Mouse (Mus musculus) heart, postnatal 36 days (tissue): ENCODE data around the gene Arhgef28. TPM values are rescaled to one million over a fixed set of nuclear protein-coding genes. Genes with fewer than 3 reads are reported as not detected.
"Not testable (repeated sequence)": the region's sequence is repeated elsewhere in the genome, so short reads cannot be mapped to it uniquely, and the experiment has no call there.

Source experiments
- DNase-seq, 2 experiments: peaks; one replicate each; pipeline ENCODE4 v3.0.0; 2021 to 2022
- intact Hi-C: fragments of 180-260 bp; cut with DNase I; formaldehyde crosslinking; loops from one replicate; pipeline ENCODE4 v1.15.1; 2025
- total RNA-seq, 2 experiments: library from RNA; stranded (reverse); gene quantifications; 2 replicates each; pipeline ENCODE4 v1.2.3; 2021

Arhgef28 gene
- total RNA-seq, 2 experiments from 2014 or later, result 4.5 to 4.9 TPM

- DNase-seq, result no peak
- intact Hi-C loops, result no loop called here
These were observed 113.8 kb downstream of the Arhgef28 start for GRCm38 (mm10) chr13:98092354-98093002.

GRCm38 (mm10) chr13:98079640-98080039, 126.6 kb downstream of the Arhgef28 start:
- intact Hi-C loops, result no loop called here
- no peak for DNase-seq

- no peak for DNase-seq
- intact Hi-C loops, result no loop called here
These were observed 128.0 kb downstream of the Arhgef28 start for GRCm38 (mm10) chr13:98078251-98078650.

GRCm38 (mm10) chr13:98077216-98077615, 129.0 kb downstream of the Arhgef28 start:
- DNase-seq, result no peak
- intact Hi-C loops, result no loop called here

GRCm38 (mm10) chr13:98074871-98075270, 131.4 kb downstream of the Arhgef28 start:
- intact Hi-C loops, result no loop called here
- DNase-seq, result peak; percentile 13 to 38

- intact Hi-C loops, result no loop called here
- no peak for DNase-seq
These were observed 133.0 kb downstream of the Arhgef28 start for GRCm38 (mm10) chr13:98073190-98073589.

- intact Hi-C loops, result no loop called here
- no peak for DNase-seq
These were observed 135.8 kb downstream of the Arhgef28 start for GRCm38 (mm10) chr13:98070458-98070857.

- intact Hi-C loops, result no loop called here
- no peak for DNase-seq
These were observed 136.6 kb downstream of the Arhgef28 start for GRCm38 (mm10) chr13:98069646-98070045.

- intact Hi-C loops, result no loop called here
- no peak for DNase-seq
These were observed 143.4 kb downstream of the Arhgef28 start for GRCm38 (mm10) chr13:98062843-98063242.

GRCm38 (mm10) chr13:98060121-98060520, 146.1 kb downstream of the Arhgef28 start:
- intact Hi-C loops, DNase-seq: not testable (repeated sequence)

- no peak for DNase-seq
- intact Hi-C loops, result no loop called here
These were observed 151.0 kb downstream of the Arhgef28 start for GRCm38 (mm10) chr13:98055194-98055593.

- DNase-seq, result peak; percentile 35 to 59
- intact Hi-C loops, result loop anchor here (2.0 kb wide), 1 partner anchor 806 kb away; no protein-coding TSS in a partner anchor
These were observed 165.6 kb downstream of the Arhgef28 start for GRCm38 (mm10) chr13:98040628-98041150.

- intact Hi-C loops, result no loop called here
- DNase-seq, result no peak
These were observed 167.5 kb downstream of the Arhgef28 start for GRCm38 (mm10) chr13:98038731-98039130.

- no peak for DNase-seq
- intact Hi-C loops, result no loop called here
These were observed 168.5 kb downstream of the Arhgef28 start for GRCm38 (mm10) chr13:98037693-98038092.

GRCm38 (mm10) chr13:98031642-98031960, 174.6 kb downstream of the Arhgef28 start:
- intact Hi-C loops, result loop anchor here (1.0 to 5.0 kb wide), 6 partner anchors 91 to 267 kb away; partner anchors contain the start of gene Arhgef28
- no peak for DNase-seq

- intact Hi-C loops, result loop anchor here (1.0 to 5.0 kb wide), 6 partner anchors 90 to 268 kb away; partner anchors contain the start of gene Arhgef28
- DNase-seq, result peak; percentile 83 to 88
These were observed 175.1 kb downstream of the Arhgef28 start for GRCm38 (mm10) chr13:98030959-98031641.

- DNase-seq, result no peak
- intact Hi-C loops, result loop anchor here (2.0 to 5.0 kb wide), 3 partner anchors 89 to 269 kb away; no protein-coding TSS in a partner anchor
These were observed 176.2 kb downstream of the Arhgef28 start for GRCm38 (mm10) chr13:98030041-98030440.

GRCm38 (mm10) chr13:98028711-98029250, 177.5 kb downstream of the Arhgef28 start:
- intact Hi-C loops, result no loop called here
- DNase-seq, result no peak

- DNase-seq, result peak; percentile 71 to 78
- intact Hi-C loops, result no loop called here
These were observed 178.5 kb downstream of the Arhgef28 start for GRCm38 (mm10) chr13:98027641-98028204.

- intact Hi-C loops, result no loop called here
- no peak for DNase-seq
These were observed 179.1 kb downstream of the Arhgef28 start for GRCm38 (mm10) chr13:98027122-98027521.
